Mouse (Mus musculus): ENCODE data around the gene Caln1. TPM values are rescaled to one million over a fixed set of nuclear protein-coding genes. Genes with fewer than 3 reads are reported as not detected.

Gene Caln1
- polyA plus RNA-seq, 1 experiment from 2014 or later, result 26.7 TPM

DNA sequence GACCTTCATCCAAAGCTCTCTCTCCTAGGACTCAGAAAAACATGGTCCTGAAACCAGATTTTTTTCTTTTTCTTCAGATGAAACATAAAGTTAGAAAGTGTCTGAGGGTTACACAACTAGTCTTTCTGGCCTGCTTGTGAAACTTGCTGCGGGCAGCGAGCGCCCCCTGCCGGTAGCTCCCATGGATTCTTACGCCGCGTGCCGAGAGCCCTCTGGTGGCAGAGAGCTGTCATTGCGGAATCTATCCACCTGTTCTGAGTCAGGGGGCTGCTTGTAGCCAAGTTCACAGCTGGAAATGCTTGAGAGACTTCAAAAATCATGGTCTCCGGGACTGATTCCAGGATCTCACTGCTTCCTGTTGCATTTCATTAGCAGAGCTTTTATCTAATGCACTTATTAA lies 484.1 kb downstream of the Caln1 start:
- H3K36me3 ChIP-seq (replicated peaks), result no peaks in the 10 kb centered on the region
- peaks cover 4% of the 10 kb centered on the region; the same call in 1 of the 2 replicates for H3K4me1 ChIP-seq
- no peaks in the 10 kb centered on the region for H3K9me3 ChIP-seq
- under 1% methylated on average over 10 of the region's 10 CpGs for WGBS
- H3K9ac ChIP-seq, result no peak overlapping the region
- no peaks in the 10 kb centered on the region for H3K27me3 ChIP-seq (replicated peaks)
- no peak overlapping the region for H3K27ac ChIP-seq
- ATAC-seq (replicated peaks), result no peak
- no peak overlapping the region for H3K4me2 ChIP-seq
- no peak overlapping the region for H3K4me3 ChIP-seq

GRCm38 (mm10) chr5:130854430-130854829 lies 485.2 kb downstream of the Caln1 start:
- no peak for ATAC-seq (replicated peaks)
- WGBS, result 83% methylated on average over 7 of the region's 7 CpGs
- no peak overlapping the region for H3K27ac ChIP-seq
- no peaks in the 10 kb centered on the region for H3K27me3 ChIP-seq (replicated peaks)
- no peak overlapping the region for H3K9ac ChIP-seq
- no peak overlapping the region for H3K4me3 ChIP-seq
- H3K4me1 ChIP-seq, result peaks cover 4% of the 10 kb centered on the region; the same call in 1 of the 2 replicates
- no peaks in the 10 kb centered on the region for H3K9me3 ChIP-seq
- no peaks in the 10 kb centered on the region for H3K36me3 ChIP-seq (replicated peaks)
- H3K4me2 ChIP-seq, result no peak overlapping the region

GRCm38 (mm10) chr5:130858148-130858547 lies 488.9 kb downstream of the Caln1 start:
- no peaks in the 10 kb centered on the region for H3K9me3 ChIP-seq
- no peaks in the 10 kb centered on the region for H3K27me3 ChIP-seq (replicated peaks)
- no peak overlapping the region for H3K27ac ChIP-seq
- ATAC-seq (replicated peaks), result no peak
- H3K4me1 ChIP-seq, result no peaks in the 10 kb centered on the region
- no peak overlapping the region for H3K4me2 ChIP-seq
- H3K4me3 ChIP-seq, result no peak overlapping the region
- H3K9ac ChIP-seq, result no peak overlapping the region
- 26% methylated on average over 8 of the region's 8 CpGs for WGBS
- H3K36me3 ChIP-seq (replicated peaks), result no peaks in the 10 kb centered on the region

- no peaks in the 10 kb centered on the region for H3K27me3 ChIP-seq (replicated peaks)
- 81% methylated on average over 3 of the region's 3 CpGs for WGBS
- H3K4me1 ChIP-seq, result no peaks in the 10 kb centered on the region
- H3K9me3 ChIP-seq, result no peaks in the 10 kb centered on the region
- H3K36me3 ChIP-seq (replicated peaks), result no peaks in the 10 kb centered on the region
- ATAC-seq (replicated peaks), result no peak
- no peak overlapping the region for H3K27ac ChIP-seq
- H3K9ac ChIP-seq, result no peak overlapping the region
- H3K4me3 ChIP-seq, result no peak overlapping the region
- no peak overlapping the region for H3K4me2 ChIP-seq
These were observed 489.5 kb downstream of the Caln1 start for GRCm38 (mm10) chr5:130858706-130859105.

GRCm38 (mm10) chr5:130859736-130860135 lies 490.5 kb downstream of the Caln1 start:
- Histone ChIP-seq H3K9me3 (no peaks in the 10 kb centered on the region), H3K27ac (no peak overlapping the region), H3K27me3 (replicated peaks) (no peaks in the 10 kb centered on the region), H3K4me3 (no peak overlapping the region), H3K4me1 (no peaks in the 10 kb centered on the region), H3K9ac (no peak overlapping the region), H3K36me3 (replicated peaks) (no peaks in the 10 kb centered on the region), H3K4me2 (no peak overlapping the region)
- WGBS, result 38% methylated on average over 6 of the region's 6 CpGs
- no peak for ATAC-seq (replicated peaks)

GRCm38 (mm10) chr5:130862302-130862701 lies 493.0 kb downstream of the Caln1 start:
- WGBS, result 67% methylated on average over 5 of the region's 5 CpGs
- Histone ChIP-seq H3K36me3 (replicated peaks) (no peaks in the 10 kb centered on the region), H3K27me3 (replicated peaks) (no peaks in the 10 kb centered on the region), H3K4me2 (no peak overlapping the region), H3K4me1 (no peaks in the 10 kb centered on the region), H3K4me3 (no peak overlapping the region), H3K27ac (no peak overlapping the region), H3K9ac (no peak overlapping the region), H3K9me3 (no peaks in the 10 kb centered on the region)
- no peak for ATAC-seq (replicated peaks)

DNA sequence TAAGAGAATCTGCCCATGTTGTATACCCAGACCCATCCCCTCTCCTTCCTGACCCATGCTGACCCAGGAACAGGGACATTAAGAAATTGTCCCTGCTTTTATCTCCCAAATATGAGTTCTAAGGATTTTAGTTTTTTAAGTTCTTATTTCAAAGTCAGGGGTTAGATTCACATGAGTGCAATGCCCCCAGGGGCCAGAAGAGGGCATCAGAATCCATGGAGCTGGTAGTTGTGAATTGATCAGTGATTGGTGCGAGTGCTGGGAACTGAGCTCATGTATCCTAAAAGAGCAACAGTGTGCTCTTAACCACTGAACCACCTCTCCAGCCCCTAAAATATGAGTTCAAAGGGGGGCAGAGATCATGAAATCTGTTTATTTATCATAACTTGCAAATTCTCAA lies 500.6 kb downstream of the Caln1 start:
- Histone ChIP-seq H3K36me3 (replicated peaks) (no peaks in the 10 kb centered on the region), H3K9ac (no peak overlapping the region), H3K27ac (no peak overlapping the region), H3K4me1 (no peaks in the 10 kb centered on the region), H3K4me3 (no peak overlapping the region), H3K9me3 (no peaks in the 10 kb centered on the region), H3K4me2 (no peak overlapping the region), H3K27me3 (replicated peaks) (no peaks in the 10 kb centered on the region)
- WGBS, result 77% methylated on average over 1 of the region's 1 CpGs
- ATAC-seq (replicated peaks), result no peak

GRCm38 (mm10) chr5:130871086-130871485 lies 501.8 kb downstream of the Caln1 start:
- Histone ChIP-seq H3K9me3 (no peaks in the 10 kb centered on the region), H3K4me2 (no peak overlapping the region), H3K36me3 (replicated peaks) (no peaks in the 10 kb centered on the region), H3K27me3 (replicated peaks) (no peaks in the 10 kb centered on the region), H3K4me1 (no peaks in the 10 kb centered on the region), H3K27ac (no peak overlapping the region), H3K4me3 (no peak overlapping the region), H3K9ac (no peak overlapping the region)
- WGBS, result 65% methylated on average over 8 of the region's 8 CpGs
- no peak for ATAC-seq (replicated peaks)

- H3K27me3 ChIP-seq (replicated peaks), result no peaks in the 10 kb centered on the region
- no peak overlapping the region for H3K9ac ChIP-seq
- no peaks in the 10 kb centered on the region for H3K36me3 ChIP-seq (replicated peaks)
- no peak overlapping the region for H3K27ac ChIP-seq
- H3K4me3 ChIP-seq, result no peak overlapping the region
- no peak for ATAC-seq (replicated peaks)
- H3K4me2 ChIP-seq, result no peak overlapping the region
- no peaks in the 10 kb centered on the region for H3K4me1 ChIP-seq
- 93% methylated on average over 3 of the region's 3 CpGs for WGBS
- no peaks in the 10 kb centered on the region for H3K9me3 ChIP-seq
These were observed 506.1 kb downstream of the Caln1 start for GRCm38 (mm10) chr5:130875391-130875790.

DNA sequence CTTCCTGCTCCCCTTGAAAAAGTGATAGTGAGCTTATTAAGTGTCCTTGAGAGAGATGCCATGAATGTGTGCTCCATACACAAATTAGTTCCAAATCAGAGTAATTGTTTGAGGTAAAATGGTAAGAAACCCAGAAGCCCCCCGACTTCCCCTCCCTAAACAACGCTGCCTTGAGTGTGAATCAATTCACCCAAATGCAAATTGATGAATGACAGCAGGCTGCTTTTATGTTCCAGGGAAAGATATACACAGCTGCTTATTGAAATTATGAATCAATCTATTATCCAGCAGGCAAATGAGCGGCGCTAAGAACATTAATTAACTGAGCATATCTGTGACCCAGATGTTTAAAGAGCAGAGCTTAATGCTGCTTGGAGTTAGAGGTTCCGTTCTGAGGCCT lies 511.1 kb downstream of the Caln1 start:
- Histone ChIP-seq H3K4me1 (no peaks in the 10 kb centered on the region), H3K4me3 (no peak overlapping the region), H3K4me2 (no peak overlapping the region), H3K27me3 (replicated peaks) (no peaks in the 10 kb centered on the region), H3K9me3 (no peaks in the 10 kb centered on the region), H3K36me3 (replicated peaks) (no peaks in the 10 kb centered on the region), H3K27ac (no peak overlapping the region), H3K9ac (no peak overlapping the region)
- 81% methylated on average over 5 of the region's 5 CpGs for WGBS
- ATAC-seq (replicated peaks), result no peak

GRCm38 (mm10) chr5:130891735-130892134 lies 522.5 kb downstream of the Caln1 start:
- no peak overlapping the region for H3K27ac ChIP-seq
- H3K27me3 ChIP-seq (replicated peaks), result no peaks in the 10 kb centered on the region
- no peaks in the 10 kb centered on the region for H3K4me1 ChIP-seq
- WGBS, result 60% methylated on average over 5 of the region's 5 CpGs
- ATAC-seq (replicated peaks), result no peak
- H3K9me3 ChIP-seq, result no peaks in the 10 kb centered on the region
- H3K9ac ChIP-seq, result no peak overlapping the region
- no peak overlapping the region for H3K4me2 ChIP-seq
- no peak overlapping the region for H3K4me3 ChIP-seq
- no peaks in the 10 kb centered on the region for H3K36me3 ChIP-seq (replicated peaks)

DNA sequence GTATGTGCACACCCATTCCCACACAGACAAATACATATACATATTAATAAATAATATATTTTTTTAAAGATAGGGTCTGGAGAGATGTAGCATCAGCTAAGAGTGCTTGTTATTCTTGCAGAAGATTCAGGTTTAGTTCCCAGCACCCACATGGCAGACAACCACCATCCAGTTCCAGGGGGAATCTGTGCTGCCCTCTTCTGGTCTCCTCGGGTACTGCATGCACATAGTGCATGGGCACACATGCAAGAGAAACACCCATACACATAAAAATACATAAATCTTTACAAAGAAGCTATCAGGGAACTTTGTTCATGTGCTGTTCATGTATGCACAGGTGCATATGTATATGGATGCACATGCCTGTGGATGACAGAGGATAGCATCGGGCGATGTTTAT lies 526.7 kb downstream of the Caln1 start:
- Histone ChIP-seq H3K36me3 (replicated peaks) (no peaks in the 10 kb centered on the region), H3K9me3 (no peaks in the 10 kb centered on the region), H3K27me3 (replicated peaks) (no peaks in the 10 kb centered on the region), H3K4me1 (no peaks in the 10 kb centered on the region), H3K4me3 (no peak overlapping the region), H3K4me2 (no peak overlapping the region), H3K27ac (no peak overlapping the region), H3K9ac (no peak overlapping the region)
- WGBS, result 98% methylated on average over 3 of the region's 3 CpGs
- ATAC-seq (replicated peaks), result no peak
